Mouse (Mus musculus) lung, postnatal 14 days (tissue): ENCODE data around the gene Arrdc2.

ENCODE experiments used
- DNase-seq: peaks from one replicate; pipeline ENCODE4 v3.0.0; 2021

The Arrdc2 gene

DNA sequence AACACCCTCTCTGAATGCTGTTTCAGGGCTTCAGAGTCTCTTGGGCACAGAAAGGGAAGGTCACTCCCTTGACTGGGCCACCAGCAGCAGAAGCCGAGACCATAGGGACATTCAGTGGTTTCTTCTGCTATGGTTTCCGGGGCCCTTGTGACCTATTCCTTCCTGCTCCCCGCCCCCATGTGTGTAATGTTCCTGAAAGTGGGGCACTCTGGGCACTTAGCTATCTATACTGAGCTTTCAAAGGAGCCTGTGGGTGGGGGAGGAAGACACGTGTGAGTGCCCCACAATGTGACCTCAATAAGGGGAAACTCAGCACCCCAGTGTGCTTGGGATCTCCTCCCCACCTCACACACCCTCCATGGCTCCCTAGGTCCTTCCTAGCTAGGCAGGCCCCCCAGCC is 33.0 kb downstream of the Arrdc2 start:
- DNase-seq = no peak

DNA sequence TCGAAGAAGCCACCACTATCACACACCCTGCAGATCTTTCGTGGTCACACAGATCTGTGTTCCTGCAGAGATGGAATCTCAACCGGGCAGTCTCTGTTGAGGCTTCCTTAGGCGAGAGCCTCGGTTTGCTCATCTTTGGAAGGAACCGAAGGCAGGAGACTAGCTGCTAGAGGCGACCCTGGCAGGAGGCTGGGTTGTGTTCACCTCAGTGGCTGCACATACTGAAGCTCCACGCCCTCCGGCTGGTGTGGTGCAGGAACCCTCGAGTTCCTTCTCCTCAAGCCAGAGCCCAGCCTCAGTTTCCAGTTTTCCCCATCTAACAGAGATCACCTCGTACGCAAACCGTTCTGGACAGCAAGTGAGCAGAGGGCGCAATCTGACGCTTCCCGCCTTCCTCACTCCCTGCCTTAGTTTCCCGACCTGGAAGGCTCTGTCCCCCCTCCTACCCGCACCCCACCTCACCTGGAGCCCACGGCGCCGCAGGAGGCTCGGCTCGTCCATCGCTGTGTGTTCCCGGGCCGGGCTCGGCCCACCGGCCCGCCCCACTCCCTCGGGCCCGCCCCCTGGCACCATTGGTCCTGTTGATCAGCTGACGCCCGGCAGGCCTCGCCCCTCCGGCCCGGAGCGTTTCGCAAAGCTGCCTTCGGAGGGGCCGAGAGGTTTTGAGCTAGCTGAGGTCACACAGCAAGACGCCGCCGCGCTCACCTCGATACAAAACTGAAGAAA is 34.9 kb downstream of the Arrdc2 start, which contains the start of gene Mast3:
Gene Mast3 (minus strand): TSS at position 574 of the 726 bp plus-strand sequence.
- DNase-seq = peak; percentile 92

DNA sequence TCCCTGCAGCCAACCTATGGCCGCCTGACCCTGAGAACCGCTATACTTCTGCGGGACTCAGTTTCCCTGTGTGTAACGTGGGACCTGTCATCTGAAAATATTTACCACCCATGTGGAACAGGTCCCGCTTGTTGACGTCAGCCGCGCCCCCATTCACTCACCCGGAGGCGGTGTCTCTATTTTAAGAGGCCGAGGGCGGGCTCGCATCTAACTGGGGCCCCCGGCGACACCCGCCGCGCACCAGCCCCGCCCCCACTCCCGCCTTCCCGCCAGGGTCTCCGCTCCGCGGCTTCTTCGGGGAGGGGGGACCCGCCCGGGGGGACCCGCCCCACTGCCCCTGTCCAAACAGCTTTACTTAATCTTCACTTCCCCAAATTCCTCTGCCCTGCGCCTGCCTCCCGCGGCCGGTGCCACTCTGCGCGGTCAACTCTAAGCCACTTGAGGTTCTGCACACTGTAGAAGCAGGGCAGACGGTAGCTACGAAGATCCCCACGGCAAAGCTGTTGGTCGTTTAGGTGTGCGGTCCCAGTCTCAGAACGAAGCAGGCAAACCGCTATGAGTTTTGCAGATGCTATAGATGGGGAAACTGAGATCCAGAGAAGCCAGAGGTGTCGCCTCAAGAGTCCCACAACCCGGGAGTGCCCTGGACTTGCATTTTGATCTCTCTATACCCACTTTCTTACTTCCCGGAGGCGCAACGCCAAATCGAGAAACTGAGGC is 35.6 kb downstream of the Arrdc2 start:
- peak; percentile 66 for DNase-seq

DNA sequence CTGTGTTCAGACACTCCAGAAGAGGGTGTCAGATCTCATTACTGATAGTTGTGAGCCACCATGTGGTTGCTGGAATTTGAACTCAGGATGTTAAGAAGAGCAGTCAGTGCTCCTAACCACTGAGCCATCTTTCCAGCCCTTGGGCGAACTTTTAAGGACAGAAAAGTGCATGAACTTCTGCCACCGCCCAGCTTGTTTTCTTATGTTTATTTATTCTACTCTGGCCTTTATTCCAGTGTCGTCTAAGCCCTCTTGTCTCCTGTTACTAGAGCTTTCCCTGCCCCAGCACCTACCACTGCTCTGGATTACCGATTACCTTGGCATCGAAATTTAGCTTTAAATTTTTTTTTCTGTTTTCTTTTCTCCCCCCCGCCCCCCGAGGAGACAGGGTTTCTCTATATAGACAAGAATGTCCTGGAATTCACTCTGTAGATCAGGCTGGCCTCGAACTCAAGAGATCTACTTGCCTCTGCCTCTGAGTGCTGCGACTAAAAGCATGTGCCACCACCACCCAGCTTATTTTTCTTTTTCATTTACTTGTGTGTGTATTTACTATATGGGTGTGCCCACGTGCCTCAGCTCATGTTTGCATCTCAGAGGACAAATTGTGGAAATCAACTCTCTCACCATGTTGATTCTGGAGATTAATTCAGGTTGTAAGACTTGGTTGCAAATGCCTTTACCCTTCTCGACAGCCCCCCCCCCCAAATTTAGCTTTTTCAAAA is 36.6 kb downstream of the Arrdc2 start:
- DNase-seq = no peak

DNA sequence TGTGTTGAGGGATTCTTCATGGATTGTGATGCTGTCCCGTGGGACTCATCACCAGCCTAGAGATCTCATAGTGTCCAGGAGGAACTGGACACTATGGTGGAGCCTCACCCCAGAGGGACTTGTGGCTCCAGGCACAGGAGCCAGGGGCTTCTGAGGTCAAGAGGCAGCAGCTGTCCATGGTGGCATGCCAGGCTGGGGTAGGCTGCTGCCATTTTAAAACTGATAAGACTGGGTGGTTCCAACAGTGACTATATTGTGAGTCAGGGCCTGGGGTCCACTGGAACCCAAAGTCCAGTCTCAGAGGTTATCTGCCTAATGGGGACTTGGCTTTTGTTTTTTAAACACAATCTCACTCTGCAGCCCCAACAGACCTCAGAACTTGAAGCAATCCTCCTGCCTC is 37.7 kb downstream of the Arrdc2 start:
- no peak for DNase-seq

DNA sequence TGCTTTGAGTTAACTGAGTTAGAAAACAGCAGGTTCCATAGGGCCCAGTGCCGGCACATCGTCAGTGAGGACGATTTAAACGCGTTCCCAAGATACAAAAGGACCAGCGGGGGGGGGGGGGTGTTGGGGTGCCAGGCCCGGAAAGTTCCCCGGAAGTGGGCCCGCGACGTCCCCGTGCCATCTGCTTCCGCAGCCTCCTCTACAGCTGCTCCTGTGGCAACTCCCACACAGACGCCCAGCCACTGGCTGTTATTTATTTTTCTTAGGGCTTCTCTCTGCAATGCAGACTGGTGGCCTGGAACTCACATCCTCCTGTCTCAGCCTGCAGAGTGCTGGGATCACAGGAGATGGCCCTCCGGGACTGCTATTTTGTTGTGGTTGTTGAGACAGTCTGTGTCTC is 38.4 kb downstream of the Arrdc2 start:
- DNase-seq = no peak

DNA sequence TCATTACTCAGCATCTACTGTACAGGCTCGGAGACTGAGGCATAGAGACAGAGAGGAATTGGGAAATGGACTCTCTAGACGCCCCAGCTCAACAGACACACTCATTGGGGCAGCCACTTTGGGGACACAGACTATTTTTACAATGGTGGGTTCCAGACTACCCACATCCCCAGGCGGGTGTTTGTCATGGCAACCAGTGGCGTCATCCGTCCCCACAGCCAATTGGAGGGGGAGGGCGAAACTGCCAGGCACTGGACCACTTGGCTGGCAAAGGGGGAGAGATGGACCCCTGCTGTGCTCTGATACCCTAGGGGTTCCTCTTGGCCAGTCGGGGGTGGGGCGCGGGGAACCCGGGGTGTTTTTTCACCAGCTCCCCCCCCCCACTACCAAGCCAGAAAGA is 38.9 kb downstream of the Arrdc2 start:
- no peak for DNase-seq

DNA sequence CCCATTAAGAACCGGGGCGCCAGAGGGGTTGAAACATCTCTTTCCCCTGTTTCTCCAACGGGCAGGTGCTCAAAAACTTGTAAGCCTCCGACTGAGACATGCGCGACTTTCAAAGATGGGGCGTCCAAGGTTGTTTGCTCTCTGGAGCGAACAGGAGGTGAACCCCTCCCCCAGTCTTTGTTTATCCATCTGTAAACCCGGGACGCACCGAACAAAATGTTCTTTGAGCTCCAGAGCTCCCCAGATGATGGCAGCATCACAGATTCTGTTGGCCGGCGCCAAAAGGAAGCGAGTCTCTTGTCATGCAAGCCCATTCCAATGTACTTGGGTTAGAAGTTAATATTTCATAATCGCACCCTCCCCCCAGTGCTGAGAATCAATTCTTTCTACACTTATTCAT is 41.2 kb downstream of the Arrdc2 start:
- DNase-seq = peak; percentile 61

DNA sequence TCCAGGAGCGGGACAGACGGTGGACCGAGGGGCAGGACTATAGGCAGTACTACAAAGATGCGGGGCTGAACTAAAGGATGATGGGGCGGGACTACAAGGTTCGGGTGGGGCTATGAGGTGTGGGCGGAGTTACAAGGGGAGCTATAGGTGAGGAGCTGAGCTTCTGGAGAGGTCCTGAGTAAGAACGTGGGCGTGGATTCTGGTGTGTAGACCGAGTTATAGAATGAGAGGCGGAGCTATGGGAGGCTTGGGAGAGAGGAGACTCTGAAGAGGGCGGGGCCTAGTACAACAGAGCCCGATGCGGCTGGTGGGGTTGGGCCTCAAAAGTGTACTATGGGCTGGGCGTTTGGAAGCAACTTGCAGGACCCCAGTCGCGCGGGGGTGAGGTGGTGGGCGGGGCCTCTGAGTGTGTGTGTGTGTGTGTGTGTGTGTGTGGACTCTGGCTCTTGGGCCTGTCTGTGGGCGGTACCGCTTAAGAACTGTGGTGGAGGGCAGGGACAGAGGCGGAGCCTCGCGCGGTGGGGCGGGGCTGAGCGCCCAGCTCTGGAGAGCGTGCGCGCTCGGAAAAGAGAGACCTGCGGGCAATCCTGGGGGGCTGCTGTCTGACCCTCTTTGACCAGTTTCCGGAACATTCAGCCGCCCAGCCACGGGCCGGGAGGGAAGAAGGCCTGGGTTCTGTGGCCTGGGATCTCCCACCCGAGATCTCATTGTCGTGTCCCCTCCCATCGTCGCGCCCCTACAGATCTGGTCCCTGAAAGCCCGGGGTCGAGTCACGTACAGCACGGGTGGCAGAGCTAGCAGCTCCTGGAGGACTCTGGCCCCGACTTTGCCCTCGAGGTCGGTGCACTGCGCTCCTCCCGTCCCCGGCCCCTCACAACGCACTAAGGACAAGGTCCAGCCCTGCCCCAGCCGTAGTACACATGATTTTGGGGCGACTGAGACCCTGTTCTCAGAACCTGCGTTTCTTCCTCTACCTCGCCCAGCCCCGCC is 42.1 kb downstream of the Arrdc2 start:
- DNase-seq = peak; percentile 87

DNA sequence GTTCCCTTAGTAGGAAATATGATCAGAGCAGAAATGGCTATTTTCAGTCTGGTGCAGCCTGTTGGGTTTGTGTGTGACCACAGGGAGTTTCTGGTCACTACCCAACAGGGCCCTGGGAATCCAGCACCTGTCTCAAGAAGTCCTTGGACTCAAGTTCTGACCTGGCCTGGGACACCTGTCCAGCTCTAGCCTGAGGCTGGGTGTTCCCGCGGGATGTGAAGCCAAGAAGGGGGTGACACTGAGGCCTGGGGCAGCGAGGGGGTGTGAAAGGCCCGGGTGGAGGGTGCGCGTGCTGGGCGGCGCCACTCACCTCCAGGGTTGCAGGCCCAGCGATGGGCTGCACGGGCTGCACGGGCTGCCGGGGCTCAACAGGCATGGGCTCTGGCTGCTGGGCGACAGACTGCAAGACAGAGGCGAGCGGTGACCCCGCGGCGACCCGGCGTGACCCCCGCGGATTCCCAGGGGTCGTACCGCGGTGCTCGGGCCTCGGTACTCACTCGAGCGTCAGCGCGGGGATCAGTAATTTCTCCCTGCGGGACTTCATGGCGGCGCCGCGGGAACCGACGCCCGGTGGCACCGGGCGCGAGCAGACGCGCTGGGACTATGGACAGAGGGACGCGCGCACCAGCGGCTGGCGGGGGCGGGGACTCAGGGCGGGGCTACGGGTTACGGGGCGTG is 43.0 kb downstream of the Arrdc2 start:
- no peak for DNase-seq

DNA sequence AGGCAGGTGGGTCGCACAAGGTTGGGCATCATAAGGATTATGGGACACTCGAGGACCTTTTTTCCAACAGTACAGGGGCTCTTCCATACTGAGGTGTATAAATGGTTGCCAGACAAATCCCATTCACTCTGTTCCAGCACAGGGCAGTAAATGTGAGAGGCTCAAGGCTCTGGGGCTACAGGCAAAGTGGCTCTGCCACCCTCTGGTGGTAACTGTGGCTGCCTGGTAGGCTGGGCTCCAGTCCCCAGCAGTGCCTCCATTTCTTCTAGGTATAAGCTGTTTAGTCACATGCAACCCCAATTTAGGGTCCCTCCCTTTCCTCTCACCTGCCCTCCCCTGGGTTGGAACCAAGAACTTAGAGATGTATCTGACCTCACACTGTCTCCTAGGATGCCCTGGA is 44.1 kb downstream of the Arrdc2 start:
- no peak for DNase-seq

DNA sequence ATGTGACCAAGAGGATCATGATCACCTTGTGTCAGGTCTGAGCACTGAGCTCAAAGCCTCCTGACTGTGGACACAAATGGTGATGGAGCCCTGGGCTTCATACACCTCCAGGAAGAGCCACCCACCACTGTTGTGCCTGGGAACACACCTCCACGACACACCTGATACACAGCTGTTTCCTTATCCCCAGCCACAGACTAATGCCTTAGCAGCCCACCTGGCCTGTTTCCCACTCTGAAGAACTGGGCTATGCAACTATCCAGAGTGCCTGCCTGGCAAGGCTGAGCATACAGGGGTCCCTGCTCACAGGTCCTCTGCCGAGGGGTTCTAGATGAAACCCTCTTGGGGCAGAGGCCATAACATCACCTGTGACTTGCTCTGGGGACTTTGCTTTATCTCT is 45.3 kb downstream of the Arrdc2 start:
- DNase-seq = no peak

DNA sequence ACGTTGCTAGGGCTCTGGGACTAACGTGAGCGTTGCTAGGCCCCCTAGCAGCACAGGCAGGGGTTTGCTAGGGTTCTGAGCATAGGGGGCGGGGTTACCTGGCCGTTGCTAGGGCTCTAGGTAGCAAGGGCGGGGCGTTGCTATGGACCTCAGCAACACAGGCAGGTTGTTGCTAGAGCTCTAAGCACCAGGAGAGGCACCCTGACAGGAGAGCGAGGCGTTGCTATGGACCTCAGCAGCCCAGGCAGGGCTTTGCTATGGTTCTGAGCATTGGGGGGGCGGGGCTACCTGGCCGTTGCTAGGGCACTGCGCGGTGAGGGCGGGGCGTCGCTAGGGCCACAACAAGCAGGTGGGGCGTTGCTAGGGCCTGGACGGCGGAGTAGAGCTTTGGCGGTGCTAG is 46.8 kb downstream of the Arrdc2 start:
- DNase-seq = peak; percentile 78

DNA sequence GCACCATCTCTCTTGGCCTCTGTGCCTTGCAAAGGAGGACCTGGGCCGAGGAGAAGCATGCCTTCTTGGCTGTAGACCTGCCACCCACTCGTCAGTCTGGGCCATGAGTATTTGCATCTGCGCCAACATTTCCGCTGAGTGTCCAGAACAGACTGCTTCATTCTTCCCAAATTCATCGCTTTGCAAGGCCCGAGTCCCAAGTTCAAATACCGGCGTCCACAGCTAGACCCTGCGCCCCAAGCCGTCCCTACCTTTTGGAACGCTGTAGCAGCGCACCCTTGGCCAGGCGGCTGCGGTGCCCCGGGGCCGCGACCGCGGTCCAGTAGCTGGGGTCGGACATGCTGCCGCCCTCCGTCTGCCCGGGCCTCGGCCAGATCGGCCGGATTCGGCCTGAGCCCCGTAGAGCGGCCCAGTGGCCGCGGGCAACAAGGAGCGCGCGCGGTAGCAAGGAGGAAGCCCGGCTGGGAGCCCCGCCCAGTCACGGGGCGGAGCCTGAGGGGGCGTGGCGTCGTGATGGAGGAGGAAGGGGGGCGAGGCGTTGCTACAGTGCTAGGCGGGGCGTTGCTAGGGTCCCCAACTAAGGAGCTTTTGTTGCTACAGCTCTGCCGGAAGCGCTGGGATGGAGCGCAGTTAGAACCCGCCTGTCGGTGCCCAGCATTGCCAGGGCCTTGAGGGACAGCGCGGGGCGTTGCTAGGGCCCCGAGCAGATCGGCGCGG is 47.4 kb downstream of the Arrdc2 start:
- DNase-seq = peak; percentile 99

DNA sequence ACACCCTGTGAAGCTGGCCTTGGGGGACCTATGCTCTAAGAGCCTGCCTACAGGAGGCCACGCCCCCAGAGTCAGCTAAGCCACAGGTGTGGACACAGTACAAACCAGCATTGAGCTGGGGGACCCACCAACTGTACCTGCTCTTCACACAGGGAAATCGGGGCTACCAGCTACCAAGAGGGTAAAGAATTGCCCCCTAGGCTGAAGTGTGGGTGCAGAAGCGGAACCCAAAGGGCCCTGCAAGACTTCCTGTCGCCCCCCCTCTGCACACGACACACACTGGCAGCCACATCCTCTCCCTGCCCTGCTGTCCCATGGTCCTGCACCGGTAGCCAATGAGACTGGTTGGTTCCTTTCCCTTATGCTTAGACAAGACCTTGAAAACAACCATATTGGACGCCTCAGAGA is 48.2 kb downstream of the Arrdc2 start:
- no peak for DNase-seq

DNA sequence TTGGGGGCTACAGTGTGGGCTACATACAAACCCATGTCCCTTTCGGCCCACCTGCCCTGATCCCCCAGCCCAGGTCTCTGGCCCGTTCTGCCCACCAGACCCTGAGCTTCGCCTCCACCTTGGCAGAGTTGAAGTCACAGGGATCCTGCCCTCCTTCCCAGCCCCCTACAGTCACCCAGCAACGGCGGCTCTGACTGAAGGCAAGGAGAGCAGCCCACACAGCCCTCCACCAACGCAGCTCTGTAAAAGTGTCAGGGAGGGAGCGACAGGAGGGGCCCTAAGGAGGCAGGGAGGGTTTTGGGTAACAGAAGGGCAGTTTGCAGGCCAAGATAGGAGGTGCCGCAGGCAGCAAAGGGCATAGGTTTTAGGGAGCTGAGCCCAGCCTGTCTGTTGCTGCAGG is 48.7 kb downstream of the Arrdc2 start:
- DNase-seq = no peak

DNA sequence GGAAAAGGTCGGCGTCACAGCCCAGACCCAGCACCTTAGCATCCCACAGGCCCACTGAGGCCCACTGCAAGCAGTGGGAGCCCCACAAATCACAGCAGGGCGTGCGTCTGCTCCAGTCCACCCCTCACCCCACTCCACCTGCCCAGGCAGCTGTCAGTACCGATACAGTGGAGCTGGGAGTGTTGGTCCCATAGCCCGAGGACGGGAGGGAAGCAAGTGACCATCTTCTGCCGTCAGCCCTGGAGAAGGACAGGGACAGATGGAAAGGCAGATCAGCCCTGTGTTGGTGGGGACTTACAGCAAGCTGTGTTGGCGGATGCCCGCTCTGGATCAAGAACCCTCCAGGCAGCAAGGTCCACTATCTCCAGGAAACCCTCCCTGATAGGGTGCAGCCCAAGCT is 50.5 kb downstream of the Arrdc2 start:
- DNase-seq = no peak

DNA sequence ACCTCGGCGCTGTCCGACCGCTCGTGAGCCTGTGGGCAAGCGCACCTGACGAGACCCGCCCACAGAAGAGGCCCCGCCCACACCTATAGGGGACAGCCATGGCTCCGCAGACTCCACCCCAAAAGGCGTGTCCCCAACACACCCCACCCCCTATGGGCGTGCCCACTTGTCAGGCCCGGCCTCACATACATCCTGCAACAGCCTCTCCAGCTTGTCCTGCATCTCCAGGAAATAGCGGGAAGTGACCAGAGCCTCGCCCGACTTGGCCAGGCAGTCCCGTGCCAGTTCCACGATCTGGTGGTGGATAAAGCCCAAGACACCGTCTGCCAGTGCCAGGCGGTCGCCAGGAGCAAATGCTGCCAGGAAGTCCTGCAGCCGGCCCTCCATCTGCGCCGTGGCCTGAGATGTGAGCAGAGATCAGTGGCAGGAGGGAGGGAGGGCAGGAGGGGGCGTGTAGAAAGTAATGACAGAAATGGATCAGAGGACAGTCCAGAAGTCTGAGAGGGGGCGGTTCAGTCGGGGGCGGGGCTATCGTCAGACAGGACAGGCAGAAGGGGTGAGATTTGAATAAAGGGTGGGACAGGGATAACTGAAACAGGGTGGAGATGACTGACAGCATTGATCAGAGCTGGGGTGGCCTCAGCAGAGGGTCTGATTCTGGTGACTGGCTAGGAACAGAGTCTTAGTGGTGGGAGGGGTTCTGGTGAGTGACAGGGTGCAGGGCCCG is 51.4 kb downstream of the Arrdc2 start:
- peak; percentile 52 for DNase-seq

DNA sequence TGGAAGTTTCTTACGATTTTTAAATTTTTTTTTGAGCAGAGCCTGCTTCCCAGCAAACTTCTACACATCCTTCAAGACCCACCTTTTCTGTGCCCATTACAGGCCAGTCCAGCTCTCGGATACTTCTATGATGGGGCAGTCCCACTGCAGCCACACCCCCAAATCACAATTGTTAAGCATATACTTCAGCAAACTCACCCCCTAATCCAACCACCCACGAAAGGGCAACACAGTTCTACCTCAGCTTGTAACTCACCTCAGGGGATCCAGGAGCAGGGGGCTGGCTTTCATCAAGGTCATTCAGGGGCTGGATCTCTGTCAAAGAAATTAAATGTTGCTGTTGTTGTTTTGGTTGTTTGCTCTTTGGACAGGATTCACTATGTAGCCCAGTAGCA is 52.5 kb downstream of the Arrdc2 start:
- no peak for DNase-seq

DNA sequence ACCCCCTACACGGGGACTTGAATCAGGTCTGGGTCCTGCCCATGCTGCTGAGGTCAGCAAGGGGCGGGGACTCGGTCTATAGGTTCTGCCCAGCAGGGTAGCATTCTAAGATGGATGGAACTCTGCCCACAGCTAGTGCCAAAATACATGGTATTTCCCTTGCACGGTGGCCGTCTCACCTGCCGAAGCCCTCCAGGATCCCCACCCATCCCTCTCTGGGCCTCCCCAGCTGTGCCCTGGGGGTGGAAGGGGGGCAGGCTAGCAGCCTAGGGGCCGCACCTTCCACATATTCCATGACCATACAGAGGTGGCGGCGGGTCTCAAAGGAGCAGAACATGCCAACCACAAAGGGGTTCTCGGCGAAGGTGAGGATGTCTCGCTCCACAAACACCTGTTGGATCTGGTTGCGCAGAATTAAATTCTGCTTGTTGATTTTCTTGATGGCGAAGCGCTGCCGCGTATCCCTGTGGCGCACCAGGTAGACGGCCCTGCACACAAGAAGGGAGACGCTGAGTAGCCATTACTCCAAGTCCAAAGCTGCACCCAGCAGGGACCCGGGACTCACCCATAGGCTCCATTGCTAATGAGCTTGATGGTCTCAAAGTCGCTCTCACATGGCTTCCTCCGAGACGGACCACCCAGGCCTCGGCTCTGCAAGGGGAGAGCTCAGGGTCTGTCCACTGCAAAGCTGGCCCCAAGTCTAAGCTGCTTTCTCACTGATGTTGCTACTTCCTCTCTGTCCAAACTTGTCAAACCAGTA is 53.0 kb downstream of the Arrdc2 start:
- DNase-seq = no peak
